Mouse (Mus musculus) erythroid progenitor cell, adult 5-6 weeks (primary cell): ENCODE results near the gene Treml4. TPM values are rescaled to one million over a fixed set of nuclear protein-coding genes. Genes with fewer than 3 reads are reported as not detected.
A peak's percentile ranks its signal among the peaks of the same experiment; 100 is the strongest.
"Not testable (repeated sequence)": the region's sequence is repeated elsewhere in the genome, so short reads cannot be mapped to it uniquely, and the experiment has no call there.

Source experiments
- ATAC-seq: replicated peaks from 2 replicates; pipeline ENCODE4 v1.8.0; 2016; ENCODE audit warnings: moderate number of reproducible peaks, mild to moderate bottlenecking, moderate TSS enrichment, inconsistent platforms; ENCODE audit not compliant: poor library complexity, low FRiP score, severe bottlenecking
- total RNA-seq, 2 experiments: library from RNA; stranded (forward) in 1 of 2; stranded (reverse) in 1 of 2; fragments of 150-400 nt in 1 of 2; fragments of 186-747, 209-891 nt in 1 of 2; gene quantifications; 2 replicates each; pipeline versions ENCODE4 v1.2.3 to v1.2.4; 2015 to 2017; ENCODE audit warnings: low replicate concordance in 2 of 2

Gene Treml4
- total RNA-seq, 2 experiments from 2014 or later: 4.2 to 16.2 TPM

DNA sequence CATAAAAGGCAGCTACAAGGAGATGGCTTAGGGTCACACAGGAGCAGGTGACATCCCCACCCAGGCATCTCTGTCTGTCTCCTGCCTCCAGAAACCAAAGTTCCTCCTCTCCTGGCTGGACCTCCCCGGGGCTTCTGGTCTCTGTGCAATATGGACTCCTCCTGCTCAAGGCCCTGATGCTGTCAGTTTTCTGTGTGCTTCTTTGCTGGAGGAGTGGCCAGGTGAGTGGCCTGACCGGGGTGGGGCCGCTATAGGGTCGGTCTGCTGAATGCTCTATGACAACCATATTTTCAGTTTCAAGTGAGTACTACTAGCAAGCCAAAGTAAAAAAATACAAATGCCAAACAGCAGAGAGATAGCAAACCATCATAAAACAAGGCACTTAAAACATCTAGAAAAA lies 8.5 kb downstream of the Treml4 start:
- ATAC-seq: peak; percentile 50

DNA sequence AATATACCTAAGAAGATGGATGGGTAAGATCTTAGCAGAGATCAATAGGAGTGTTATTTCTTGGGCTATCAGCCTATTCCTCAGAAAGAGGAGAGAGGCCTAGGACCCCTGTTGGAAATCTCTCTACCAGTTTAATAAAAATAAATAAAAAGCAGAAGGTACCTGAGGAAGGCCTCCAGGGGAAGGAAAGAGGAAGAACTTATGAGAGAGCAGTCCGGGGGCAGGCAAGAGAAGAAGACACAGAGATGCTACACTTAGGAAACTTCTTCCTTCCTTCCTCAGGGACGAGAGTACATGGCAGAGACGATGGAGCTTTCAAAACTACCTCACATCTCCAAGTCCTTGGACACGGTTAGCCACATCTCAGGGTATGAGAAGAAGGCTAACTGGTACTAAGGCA lies 10.0 kb downstream of the Treml4 start:
- no peak for ATAC-seq

DNA sequence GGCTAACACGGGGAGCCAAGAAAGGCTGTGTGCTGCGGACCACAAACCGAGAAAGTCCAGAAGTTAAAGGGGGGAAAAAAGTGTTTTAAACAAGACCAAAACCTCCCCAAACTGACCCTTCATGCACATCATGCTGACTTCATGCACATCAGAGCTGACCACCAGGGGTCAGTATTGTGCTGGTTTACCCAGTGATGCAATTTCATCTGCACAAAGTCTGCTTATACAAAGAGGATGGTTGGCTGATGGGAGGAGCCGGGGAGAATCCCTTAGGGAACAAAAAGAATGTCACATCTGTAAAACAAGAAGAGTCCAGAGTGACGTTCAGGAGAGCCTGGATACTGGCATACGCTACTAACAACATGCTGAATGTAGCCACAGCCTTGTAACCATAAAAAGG lies 10.8 kb downstream of the Treml4 start:
- peak; percentile 57 for ATAC-seq

DNA sequence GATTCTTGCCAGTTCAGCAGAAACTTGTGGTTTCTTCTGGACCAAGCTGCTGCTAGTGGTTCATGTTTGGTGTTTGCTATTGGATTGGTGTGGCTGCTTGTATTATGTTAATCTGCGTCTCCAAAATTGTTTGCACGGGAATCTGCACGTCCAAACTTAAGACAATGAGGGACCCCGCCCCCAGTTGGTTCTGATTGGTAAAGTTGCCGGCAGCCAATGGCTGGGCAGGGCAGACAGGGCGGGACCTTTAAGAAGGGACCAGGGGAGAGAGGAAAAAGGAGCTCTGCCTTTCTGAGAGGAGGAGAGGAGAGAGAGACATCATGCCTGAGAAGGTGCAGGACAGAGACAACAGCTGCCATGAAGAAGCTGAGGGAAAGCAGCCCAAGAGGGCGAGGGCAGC lies 11.6 kb downstream of the Treml4 start:
- no peak for ATAC-seq

DNA sequence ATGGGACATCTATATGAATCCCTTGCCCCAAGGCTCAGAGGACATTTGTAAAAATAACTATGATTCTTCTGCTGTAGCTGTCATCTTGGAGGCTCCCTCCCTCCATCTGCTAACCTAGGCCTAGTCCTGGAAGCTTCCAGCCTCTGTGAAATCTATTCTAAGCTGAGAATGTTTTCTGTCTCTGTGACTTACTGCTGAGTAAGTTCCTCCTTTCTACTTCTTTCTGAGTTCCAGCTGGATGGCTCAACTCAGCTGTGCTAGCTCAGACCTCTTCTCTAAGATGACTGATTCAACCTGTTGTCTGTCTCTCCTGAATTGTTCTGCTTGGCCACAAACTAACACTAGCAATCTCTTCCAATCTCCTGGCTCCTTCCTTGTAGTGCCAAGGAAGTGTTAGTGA lies 14.3 kb downstream of the Treml4 start:
- ATAC-seq: no peak

DNA sequence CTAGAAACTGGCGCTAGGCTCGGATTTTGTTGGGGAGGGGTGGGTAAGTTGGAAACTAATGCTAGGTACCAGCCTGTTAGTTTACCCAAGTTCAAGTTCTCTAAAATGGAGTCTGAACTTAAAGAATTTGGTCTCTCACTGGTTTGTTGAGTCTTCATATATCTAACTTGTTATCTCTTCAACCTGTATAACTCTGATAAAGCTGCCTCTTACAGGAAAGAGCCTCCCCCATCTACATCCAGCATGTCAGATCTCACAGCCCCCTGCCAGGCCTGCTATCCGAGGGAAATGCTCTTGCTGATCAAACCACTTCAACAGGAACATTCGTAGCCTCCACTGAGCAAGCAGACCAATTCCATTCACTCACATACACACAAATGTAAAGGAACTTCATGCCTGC lies 14.9 kb downstream of the Treml4 start:
- ATAC-seq: no peak

DNA sequence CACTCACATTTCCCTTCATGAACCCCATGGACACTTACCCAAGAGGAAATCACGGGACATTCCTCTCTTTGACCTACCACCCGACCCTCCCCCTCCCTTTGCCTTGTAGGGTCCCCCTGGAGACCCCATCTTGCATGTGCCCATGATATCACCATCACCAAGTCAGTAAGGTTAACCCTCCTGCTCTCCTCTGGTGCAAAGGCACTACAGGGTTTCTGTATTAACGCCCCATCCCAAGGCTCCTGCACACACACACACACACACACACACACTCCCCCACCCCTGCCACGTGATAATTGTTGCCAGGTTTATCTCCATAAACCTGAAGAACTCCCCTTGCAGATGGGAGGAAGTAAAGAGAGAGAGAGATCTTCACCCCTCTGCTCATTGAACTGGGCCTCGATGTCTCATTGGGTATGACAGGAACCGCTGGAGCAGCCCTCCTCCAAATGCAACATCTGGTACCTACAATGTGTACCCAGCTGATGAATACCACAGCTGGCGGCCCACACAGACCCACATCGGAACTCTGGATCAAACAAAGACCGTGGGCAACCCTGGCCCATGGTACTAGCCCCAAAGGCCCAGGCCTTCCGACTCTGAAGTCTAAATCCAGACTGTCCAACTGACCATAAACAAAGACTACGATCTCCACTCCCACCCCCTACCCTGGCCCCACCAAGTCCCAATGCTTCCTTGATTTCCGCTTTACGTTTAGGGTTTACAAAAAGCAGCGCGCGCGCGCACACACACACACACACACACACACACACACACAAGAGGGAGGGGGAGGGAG lies 17.0 kb downstream of the Treml4 start:
- peak; percentile 55 for ATAC-seq

DNA sequence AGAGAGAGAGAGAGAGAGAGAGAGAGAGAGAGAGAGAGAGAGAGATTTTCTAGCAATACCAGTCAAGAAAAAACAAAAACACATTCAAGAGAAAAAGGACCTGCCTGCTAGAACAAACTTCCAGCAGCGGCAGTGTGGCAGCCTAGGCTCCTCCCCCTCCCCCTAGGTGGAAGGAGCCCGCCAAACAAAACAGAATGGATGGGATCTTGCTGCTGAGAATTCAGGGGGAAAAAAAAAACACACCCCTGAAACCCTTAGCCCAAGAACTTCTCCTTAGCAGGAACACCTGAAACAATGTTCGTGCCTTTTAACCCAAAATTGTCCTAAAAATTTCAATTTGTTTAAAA lies 17.6 kb downstream of the Treml4 start:
- ATAC-seq: peak; percentile 91

DNA sequence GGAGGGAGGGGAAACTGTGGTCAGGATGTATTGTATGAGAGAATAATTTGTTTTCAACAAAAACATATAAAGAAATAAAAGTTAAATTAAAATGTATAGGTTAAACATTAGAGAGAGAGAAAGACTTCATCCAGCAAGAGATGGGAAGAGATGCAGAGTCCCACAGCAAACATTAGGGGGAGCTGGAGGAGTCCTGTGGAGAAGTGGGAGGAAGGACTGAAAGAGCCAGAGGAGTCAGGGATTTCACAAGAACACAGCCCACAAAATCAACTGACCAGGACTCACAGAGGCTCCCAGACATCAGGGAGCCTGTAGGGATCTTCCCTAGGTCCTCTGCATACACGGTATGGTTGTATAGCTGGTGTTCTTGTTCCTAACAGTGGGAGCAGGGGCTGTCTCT lies 22.7 kb downstream of the Treml4 start:
- ATAC-seq: no peak

DNA sequence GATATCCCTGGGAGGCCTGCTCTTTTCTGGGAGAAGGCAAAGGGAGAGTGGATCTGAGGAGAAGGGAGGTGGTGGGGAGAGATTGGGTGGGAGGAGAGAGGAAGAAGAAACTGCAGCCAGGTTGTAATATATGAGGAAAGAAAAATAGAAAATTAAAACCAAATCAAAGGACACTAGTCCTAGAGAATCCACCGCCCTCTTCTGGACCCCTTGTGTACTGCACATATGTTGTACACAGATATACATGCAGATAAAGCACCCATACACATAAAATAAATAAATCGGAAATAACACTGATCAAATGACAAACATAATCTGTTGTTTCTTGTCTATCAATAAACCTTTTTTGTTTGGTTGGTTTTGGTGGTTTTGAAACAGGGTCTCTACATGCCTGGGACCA lies 23.2 kb downstream of the Treml4 start:
- peak; percentile 67; the same call in 1 of the 2 replicates for ATAC-seq

DNA sequence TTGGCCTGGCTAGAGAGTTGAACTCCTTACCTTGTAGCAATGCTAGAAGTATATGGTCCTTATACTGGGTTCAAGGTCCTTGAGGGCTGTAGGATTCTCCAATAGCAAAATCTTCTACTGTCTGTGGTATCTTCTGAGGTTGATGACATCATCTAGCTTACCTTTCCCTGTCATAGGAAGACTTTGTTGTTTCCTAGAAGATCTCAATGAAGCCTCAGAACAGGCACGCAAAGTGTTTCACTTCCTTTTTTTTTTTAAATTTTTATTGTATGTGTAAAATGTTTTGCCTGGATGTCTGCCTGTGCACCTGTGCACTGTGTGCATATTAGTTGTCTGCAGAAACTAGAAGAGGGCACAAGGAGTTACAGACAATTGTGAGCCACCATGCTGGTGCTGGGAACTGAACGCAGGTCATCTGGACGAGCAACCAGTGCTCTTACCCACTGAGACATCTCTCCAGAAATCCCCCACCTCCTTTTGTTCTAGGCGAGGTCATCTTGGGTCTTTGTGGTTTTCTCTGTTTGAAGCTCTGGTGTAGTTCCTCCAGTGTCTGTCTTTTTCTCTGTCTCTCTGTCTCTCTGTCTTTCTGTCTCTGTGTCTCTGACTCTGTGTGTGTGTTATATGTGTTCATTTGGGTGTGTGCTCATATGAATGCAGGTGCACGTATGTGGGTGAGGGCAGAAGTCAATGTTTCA lies 29.6 kb downstream of the Treml4 start:
- no peak for ATAC-seq

DNA sequence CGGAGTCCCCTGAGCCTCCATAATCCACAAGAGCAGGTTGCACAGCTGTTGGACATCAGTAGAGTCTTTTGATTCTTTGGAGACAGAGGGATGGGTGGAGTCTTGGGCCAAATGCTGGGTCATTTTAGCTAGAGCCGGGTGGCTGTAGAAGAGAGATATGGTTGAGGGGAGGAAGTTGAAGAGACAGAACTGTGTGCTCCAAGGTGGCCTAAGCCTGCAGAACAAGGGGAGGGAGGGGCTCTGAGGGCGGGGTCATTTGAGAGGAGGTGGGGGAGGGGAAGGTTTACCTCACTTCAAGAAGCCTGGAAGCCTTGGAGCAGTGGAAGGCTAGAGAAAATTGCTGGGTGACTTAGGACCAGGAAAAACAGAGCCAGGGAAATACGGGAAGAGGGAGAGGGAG lies 35.1 kb downstream of the Treml4 start, which contains the start of gene Treml2:
Treml2 (plus strand) TSS at position 296 of the 400 bp plus-strand sequence.
- peak; percentile 70 for ATAC-seq

DNA sequence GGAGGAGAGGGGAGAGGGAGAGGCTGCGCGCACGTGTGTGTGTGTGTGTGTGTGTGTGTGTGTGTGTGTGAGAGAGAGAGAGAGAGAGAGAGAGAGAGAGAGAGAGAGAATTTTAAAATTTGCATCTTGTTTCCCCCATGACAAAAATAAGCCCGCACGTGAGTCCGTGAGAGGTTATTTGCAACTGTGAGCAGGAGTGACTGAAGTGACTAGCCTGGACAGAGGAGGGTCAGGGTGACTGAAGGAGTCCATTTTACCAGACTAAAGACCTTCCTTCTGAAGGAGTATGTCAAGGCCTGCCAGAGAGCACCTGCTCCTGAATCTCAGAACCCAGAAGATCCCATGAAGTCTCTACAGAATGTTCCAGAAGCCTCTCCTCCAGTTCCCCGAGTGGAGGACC lies 35.7 kb downstream of the Treml4 start:
- no peak for ATAC-seq

DNA sequence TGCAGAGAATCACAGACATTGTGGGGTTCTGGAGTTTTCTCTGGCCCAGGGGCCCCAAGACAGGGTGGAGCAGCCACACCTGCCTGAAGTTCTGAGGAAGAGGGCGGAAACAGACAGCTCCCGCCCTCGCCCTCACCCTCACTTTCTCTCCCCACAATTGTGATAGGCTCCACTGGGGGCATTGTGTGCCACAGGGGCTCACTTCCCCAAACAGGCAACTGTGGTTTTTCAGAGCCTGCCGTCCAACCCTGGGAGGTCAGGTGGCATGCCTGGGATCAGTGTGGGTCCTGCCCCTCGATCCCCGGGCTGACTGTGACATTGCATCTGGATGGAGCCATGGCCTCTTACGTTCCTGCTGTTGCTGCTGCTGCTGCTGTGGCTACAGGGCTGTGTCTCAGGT lies 36.1 kb downstream of the Treml4 start:
- peak; percentile 61 for ATAC-seq

DNA sequence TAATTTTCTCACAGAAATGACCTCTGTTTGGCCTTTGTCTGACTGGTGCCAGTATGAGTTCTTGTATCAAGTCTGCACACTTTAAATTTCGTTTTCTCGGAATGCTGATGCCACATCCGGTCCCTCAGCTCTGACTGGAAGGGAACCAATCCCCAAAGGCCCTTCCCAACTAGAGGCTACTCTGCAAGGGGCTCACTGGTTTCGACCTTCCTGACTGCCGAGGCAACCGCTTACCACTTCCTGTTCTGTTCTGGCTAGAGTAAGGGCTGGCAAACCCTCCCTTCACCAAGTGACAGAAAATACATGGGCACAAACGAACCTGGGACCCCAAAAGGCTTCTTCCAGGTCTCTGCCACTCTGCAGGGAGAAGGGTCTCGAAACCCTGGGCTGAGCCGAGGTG lies 36.8 kb downstream of the Treml4 start:
- ATAC-seq: no peak

DNA sequence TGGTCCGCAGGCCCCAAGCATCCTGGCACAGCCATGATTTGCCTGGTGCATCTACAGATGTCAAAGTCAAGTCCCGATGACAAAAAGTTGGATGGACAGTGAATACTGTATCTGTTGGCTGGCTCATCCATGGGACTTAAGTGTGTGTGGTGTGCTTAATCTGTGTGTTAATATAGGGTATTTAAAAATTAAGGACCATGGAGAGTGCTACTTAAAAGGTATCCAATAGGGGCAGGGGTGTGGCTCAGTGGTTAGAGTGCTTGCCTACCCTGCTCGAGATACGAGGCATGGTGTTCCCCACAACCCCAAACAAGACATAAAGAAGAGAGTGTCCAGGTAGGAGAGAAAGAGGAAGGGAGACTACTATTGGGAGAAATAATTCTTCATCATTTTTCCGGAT lies 37.7 kb downstream of the Treml4 start:
- ATAC-seq: no peak

DNA sequence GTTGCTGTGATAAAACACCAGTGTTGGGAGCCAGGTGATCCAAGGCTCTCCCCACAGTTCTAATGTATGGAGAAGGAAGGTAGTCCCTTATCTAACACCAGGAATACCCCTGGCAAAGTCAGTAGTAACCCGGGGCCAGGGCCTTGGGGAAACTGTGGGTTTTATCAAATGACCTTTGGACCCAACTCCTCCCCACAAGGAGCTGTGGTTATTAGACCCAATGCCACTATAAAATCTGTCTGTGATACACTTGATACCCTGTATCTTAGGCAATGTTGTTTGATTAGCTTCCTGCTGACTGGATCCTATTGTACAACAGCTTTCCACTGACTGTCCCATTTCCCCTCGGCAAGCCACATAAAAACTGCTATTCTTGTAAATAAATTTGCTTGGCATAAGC lies 48.0 kb downstream of the Treml4 start:
- ATAC-seq: no peak

DNA sequence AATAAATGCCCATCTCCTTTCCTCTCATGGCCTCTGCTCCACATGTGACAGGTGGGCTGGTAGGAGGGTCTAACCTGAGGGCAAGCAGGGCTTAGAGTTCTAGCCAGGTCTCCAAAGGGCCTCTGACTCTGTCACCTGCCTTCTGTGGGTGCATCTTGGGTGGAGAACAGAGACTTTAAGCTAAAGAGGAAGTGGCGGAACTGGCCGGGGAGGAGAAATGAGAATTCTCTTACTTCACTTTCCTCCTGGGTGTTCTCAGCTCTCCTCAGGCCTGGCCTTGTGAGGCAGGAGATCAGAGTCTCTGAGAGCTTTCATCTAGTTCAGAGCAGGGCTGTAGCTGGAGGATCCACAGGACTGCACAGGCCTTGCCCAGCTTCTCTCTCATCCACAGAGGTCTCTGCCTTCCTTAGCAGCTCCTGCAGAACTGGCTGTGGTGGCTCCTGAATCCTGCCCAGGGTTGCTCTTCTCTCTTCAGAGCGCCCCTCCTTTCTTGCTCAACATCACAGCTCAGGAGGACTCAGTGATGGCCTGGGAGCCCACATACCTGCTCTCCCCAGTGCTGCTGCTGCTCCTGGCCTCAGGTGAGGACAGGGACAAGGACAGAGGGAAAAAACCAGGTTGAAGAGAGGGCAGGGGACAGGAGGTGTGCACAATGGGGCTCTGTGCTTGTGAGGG lies 51.9 kb downstream of the Treml4 start, which contains the start of gene B430306N03Rik:
B430306N03Rik (plus strand) TSS at position 237 of the 675 bp plus-strand sequence.
- ATAC-seq: not testable (repeated sequence)

DNA sequence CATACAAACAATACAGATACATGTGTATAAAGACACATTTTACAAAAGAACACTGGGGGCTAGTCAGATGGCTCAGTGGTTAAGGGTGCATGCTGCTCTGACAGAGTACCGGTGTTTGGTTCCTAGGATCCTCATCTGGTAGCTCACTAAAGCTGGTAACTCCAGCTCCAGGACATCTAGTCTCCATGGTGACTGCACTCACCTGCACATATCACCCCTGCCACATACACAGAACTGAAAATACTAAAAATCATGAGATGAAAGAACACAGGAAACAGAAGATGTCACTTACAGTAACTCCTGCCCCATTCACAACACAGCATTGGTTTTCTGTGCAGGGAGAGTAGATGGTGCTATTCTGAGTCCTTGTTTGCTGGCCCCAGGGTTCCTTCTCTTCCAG lies 54.6 kb downstream of the Treml4 start:
- ATAC-seq: no peak

DNA sequence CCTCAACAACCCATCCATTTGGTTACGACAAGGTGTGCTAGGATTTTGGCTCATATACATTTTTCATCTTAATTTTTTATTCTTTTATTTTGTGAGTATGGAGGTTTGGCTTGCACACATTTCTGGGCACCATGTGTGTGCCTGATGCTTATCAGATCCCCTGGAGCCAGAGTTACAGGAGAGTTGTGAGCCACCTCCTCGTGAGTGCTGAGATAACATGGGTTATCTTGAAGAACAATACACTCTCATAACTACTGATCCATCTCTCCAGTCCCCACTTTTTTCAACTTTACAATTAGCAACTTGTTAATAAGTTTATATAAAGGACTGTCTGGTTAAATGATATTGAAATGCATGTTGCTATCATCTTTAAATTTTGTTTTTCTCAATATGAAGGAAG lies 57.2 kb downstream of the Treml4 start:
- no peak for ATAC-seq

DNA sequence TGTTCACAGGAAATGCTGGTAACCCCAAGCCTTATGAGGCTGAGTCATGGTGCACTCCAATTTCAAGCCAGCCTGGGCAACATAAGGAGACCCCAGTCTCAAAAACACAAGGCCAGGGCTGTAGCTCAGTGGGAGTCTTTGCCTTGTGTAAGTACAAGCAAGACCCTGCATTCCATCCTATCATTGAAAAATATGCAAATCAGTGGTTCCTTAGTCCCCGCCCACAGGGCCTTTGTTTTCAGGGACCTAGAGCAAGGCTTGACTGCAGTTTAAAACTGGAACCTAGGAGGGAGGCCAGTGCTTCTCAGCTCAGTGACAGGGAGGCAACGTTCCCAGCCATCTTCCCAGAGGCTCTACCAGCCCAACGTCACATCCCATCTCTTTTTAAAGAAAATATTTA lies 59.1 kb downstream of the Treml4 start:
- ATAC-seq: no peak
